Mouse (Mus musculus): ENCODE measurements around the gene Apba2.
A peak's percentile ranks its signal among the peaks of the same experiment; 100 is the strongest.

Apba2 gene

DNA sequence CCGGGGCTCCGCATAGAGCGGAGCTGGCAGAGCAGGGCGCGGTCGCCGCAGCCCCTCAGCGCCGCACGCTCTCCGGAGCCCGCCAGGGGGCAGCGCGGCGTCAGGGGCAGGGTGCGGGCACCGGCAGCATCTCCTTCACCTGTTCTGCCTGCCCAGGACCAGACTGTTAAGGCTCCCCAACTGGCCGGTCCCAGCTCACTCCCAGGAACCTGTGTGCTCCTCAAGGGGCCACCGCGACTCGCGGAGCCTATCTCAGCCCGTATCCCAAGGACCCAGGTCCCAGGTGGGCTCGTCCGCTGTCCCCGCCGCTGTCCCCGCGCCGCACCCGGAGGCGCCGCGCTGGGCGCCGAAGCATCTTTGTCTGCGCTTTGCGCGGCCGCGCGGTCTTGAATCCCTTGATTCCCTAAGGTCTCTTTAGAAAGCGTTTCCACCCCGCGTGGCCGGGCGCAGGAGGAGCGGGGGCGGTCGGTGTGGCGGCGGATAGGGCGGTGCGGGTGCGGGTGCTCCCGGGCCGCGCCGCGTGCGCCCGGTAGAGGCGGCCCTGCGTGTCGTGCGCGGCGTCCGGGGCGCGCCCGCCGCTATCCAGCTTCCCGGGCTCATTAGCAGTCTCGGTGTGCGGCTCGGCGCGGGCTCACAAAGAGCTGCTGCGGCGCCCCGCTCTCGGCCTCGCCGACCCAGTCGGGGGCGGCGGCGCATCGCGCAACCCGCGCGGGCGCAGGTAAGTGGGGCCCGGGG, at the start of gene Apba2:
Gene Apba2 (plus strand): TSS at position 171 of the 735 bp plus-strand sequence.
- peak; percentile 3 for DNase-seq

DNA sequence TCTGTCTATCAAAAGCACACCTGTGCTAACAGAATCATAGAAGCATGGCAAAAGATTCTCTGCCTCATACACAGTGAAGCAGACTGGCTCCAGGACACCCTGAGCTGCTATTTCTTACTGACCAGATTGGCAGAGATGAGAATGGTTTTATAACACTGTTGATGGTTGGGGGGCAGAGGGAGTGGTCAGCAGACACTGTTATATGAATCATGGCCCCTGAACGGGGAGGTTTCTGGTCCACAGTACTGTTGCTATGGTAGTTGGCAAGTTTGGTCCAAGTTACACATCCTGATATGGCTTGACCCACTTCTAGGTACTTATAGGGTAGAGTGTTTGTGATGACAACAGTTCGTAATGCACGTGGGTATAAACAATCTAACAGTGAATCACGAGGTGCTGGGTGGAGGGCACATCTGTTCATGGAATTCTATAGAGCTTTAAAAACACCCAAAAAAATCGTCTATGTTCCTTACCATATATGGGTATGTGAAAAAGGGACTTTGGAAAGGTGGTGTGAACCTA, 49.6 kb upstream of the Apba2 start:
- DNase-seq, result no peak

DNA sequence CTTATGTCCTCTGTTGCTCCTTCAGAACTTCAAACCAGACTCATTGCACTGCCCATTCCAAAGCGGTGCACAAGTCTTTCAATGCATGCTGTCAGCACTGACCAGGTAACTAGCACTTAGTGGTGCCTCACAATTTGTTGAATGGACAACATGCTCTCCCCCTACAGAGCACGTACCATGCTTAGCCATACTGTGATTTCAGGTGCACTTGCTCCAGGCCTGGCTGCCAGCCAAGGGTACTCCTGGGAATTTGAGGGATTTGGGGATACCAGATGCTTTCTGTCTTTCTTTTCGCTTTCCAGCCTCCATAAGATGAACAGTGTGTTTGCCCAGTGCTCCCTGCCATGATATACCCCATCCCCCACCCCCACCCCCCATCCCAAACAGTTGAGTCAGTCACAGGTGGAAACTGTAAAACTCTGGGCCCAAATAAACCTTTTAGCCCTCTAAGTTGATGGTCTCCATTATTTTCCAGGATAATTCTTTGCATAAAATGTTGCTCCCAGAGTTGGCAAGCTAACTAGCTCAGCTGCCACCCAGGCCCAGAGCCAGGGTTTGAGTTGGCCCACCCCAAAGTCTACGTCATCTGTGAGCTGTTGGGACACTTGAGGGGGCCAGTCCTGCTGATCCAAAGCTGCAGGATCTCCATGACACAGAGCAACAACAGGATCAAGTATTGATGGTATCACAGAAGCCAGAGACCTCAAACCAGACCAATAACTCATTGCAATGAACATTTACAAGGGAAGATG, 48.9 kb upstream of the Apba2 start:
- DNase-seq, result peak; percentile 5

DNA sequence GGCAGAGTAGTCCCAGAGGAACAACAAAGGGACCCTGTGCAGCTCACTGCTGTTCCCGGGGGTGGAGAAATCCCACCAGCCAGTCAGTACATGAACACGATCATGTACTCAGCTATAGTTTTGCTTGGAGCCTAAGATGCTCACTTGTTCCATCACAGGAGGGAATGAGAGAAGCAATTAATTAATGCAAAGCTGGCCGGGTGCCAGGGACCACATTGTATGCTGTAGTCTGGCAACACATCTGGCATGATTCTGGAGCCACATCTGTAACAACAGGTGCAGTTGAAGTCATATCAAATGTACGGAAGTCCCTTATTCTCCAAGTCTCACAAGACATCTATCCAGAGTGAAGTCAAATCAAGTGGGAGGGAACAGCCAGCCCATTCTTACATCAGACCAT, 45.3 kb upstream of the Apba2 start:
- DNase-seq, result no peak

DNA sequence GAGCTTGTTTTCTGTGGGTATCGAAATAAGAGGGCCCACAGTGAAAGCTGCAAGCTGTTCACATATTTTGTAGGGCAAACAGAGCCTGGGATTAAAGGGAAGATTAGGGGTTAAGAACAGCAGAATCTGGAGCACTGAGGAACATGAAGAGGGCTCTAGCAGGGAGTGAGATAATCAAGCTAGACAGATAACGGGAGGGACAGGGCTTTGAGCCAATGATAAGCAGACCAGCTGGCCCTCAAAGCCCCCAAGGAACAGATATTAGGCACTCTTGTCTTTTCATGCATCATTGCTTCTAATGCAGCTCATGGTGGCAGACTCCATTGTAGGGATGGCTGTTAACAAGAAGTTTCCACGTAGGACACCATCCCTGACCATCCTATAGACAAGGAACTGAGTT, 44.8 kb upstream of the Apba2 start:
- DNase-seq, result no peak

DNA sequence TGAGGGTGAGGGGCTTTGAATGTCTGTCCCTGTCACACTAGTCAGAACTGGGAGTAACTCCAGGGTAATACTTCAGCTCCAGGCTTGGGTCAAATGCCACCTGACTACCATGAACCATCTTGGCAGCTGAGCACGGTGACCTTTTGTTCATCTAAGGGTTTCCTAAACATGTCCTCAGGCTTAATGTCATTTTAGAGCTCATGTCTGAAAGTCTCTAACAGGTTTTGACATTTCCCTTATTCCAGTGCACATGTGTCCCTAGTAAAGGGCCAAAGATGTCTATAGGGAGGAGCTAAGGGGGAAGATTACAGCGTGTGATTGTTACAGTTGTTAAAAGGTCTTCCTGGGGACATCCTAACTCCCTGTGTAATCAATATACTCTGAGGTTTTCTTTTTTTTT, 43.7 kb upstream of the Apba2 start:
- DNase-seq, result no peak

DNA sequence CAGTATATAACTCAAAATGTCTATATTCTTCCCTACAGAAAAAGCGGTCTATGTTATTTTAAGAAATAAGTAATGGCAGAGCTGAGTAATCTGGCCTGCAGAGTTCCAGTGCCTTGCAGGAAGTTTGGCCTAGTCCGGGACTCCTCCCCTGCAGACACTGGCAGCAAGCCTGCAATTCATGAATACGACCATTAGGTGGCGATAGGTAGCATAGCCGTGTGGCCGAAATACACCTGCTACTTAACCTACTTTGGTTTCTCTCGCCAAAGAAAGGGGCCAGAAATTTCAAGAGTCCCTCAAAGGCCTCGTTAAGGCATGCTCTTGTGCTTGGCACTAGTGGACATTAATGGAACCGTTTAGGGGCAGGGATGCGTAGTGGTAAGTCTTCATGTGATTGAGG, 4.1 kb upstream of the Apba2 start:
- peak; percentile 3 for DNase-seq

DNA sequence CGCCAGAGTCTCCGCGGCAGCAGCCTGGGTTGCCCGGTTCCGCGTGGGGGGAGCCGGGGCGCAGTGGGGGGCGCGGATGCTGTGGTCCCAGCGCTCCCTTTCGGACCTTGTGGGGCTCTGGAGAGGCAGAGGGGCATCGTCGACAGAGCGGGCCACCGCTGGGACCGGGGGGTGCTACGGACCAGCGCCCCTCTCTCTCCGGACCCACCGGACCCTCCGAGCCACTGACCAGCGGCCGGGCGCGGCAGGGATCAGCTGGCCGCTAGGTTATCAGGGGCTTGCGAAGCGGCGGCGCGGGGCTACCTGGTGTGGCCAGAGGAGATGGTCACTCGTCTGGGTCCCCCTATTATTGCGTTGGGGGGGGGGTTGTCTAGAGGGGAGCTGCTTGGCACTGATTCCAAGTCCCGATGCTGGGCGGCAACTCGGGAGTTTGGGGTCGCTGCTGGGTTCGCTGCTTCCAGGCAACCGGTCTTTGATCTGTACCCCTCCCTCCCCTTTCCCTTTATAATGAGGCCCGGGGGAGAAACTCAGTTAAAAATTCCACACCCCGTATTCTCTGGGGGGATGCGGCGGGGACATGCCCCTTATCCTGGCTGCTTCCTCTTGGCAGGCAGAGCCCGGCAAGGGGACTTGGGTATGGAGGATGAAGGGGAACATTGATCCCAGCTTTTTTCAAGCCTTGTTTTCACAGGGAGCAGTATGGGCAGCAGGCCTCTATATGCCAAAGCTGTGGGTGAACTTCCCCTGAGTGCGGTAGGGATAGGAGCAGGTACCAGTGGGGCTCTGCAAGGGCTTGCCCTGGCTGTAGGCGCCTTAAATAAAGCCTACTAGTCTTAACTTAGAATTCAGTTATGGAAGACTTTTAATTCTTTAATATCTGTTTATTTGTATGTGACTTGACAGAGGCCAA, 1.0 kb downstream of the Apba2 start:
- DNase-seq, result peak; percentile 1

DNA sequence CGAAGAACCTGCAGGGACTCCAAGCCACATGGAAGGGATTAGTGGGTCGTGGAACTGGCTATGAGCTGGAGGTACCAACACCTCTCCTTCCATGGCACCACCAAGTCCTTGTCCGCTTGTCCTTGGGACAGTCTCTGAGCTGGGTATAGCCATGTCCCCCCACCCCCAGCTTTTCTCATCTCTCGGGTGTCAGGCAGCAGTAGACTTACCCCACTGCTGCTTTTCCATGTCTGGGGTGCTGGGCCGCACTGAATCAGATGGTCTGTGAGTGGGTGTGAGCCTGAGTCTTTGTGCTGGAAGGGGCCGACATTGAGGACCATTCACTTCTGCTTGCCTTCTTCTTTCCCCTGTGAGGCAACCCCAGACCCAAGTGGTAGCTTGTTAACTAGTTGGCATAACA, 2.1 kb downstream of the Apba2 start:
- DNase-seq, result no peak

DNA sequence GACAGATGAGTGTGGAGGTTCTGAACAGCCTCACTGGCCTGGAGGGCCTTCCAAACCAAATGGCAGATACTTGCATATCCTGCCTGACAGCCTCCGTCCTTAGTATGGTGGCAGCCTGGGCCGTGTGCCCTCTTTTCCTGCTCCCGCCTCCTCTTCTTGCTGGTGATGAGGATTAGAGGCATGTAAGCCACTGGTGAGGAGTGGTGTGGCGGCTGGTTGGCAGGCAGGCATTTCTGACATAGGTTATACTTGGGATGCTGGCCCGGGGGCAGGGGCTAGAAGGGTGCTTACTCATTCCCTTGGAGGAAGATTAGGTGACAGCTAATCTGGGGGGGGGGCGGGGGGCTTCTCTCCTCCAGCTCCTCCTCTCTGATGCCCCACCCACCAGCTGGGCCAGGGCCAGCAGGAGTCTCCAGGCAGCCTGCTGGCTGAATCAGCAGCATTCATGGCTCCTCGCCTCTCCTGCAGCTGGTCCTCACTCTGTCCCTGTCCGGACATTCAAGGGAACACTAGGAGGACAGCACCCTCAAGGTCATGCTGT, 3.3 kb downstream of the Apba2 start:
- peak; percentile 34 for DNase-seq

DNA sequence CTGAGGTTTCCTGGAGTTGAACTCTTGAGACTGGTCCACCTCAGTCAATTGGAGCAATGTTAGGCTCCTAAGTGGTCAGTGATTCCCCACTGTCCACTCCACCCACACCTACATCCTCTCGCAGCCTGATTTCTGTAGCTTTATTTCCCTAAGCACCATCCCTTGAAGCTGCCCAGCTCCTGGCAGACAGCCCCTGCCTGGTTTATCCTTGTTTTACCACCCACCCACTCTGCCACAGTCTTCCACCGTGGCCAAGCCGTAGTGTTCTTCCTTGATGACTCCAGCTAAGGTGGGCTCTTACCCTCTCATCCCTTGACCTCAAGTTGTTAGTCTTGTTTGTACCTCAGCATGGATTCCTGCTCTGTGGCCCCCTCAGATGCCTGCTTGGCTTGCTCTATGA, 4.1 kb downstream of the Apba2 start:
- peak; percentile 0 for DNase-seq

DNA sequence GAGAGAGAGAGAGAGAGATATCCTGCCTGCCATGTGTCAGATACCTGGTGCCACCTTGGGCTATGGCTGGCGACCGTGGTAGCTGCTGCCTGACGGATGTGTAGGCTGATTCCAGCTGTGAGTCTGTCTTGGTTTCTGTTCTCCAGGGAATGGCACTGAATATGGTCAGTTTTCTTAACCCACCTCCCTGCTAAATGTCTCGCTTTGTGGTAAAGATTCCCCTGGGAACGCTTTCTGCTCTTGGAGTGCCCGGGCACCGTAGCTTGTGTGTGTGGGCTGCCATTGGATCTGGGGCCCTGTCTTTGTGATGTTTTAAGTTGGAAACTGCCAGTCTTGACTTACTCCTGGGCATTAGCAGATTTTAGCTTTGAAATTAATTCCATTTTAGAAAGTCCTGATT, 7.3 kb downstream of the Apba2 start:
- DNase-seq, result peak; percentile 0

DNA sequence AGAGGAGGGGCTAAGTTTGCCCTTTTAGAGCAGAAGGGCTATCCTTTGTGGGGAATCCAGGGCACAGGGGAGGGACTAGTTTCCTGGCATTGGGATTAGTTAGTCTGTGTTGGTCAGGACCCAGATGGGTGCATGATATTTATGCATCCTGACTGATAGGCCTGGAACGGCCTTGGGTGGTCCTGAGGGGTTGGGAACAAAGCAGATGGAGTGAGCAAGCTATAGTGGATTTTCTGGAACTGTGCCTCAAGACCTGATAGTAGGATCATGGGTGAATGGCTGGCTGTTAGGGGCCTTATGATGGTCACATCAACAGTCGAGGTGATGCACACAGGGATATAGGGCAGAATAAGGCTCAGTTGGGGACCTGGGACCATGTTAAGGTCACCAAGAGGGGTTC, 8.4 kb downstream of the Apba2 start:
- peak; percentile 0 for DNase-seq

DNA sequence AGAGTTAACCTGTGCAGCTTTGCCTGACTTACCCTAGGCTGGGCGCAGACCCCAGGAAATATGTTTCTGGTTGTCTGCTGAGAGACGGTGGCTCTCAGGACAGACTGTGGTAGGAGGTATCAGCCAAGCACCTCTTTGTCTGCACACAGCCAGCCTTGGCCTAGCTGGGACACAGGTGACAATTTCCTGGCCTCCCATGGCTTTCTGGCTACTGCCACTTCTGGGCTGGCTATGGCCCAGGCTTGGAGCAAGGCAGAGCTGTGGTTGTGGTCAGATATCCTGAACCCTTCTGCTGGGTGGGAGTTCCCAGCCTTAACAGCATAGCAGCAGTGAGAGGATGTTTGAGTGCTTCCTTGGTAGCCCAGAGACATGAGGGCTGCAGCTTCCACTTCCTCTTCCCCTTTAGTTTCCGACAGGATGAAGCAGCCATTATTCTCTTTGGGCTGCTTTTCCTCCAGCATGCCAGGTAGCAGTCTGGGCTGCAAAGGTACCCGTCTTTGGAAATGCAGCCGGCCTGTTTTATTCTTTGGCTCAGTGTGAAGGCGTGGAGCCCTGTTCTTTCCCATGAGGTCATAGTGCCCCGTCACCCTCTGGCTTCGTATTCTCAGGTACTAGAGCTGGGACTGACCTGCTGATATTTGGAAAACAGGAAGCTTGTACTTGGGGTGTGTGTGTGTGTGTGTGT, 9.2 kb downstream of the Apba2 start:
- peak; percentile 0 for DNase-seq

DNA sequence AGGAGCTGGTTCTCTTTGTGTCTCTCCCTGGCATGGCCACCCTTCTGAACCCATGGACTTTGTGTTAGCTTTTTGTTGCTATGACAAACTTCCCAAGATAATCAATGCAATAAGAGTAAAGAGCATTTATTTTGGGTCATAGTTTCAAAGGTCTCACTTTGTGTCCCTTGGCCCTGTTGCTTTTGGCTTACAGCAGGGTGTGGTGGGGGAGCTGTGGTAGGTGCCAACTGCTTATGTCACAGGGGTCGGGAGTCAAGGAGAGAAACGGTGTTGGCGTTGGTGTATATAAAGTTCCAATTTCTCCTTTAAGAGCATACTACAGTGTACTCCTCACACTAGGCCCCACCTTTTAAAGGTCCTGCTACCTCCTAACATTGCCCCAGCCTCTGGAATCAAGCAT, 12.1 kb downstream of the Apba2 start:
- no peak for DNase-seq

DNA sequence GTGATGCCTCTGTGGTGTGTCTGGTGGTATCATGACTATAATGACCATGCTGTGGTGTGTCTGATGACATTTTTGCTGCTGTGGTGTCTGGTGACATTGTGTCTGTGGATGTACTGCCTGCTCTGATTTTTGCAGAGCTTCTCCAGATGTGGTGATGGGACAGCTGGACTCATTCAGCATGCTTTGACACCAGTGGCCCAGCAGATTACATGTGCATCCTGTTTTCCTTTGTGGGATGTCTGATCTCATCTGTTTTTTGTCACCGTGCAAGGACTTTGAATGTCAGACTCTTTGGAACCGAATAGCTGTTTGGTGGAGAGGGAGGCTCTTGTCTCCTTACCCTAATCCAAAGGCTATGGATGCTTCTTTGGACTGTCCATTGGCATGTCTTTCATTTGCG, 13.8 kb downstream of the Apba2 start:
- no peak for DNase-seq

DNA sequence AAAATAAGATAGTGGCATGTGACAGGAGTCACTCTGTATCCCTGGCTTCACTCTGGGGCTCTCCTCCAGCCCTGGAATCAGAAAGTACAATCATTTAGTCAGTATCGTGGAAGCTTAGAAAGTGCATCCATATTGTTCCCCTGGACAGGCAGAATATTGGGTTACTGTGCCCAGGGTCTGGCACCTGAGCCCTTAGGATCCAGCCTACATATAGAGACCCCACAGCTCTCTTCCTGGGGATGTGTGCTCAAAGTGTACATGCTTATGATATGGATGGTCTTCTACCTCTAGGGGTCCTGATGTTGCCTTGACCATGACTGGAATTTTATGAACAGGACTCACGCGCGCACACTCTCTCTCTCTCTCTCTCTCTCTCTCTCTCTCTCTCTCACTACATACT, 14.4 kb downstream of the Apba2 start:
- no peak for DNase-seq

DNA sequence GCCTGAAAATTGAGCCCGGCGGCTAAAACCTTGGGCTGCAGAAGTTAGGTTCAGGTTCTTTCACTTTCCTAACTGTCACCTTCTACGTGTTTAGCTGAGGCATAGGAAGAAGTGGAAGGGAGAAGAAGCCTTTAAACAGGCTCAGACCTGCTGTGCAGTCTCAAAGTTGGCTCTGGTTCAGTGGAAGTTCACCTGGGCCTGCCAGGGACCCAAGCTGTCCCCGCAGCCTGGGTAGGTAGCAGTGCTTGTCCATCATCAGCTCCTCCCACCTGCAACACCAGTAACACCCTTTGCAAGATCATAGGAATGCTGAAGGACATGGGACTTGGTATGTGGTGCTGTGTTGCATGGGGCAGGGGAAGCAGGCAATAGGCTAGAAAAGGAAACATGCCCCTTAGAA, 17.6 kb downstream of the Apba2 start:
- no peak for DNase-seq

DNA sequence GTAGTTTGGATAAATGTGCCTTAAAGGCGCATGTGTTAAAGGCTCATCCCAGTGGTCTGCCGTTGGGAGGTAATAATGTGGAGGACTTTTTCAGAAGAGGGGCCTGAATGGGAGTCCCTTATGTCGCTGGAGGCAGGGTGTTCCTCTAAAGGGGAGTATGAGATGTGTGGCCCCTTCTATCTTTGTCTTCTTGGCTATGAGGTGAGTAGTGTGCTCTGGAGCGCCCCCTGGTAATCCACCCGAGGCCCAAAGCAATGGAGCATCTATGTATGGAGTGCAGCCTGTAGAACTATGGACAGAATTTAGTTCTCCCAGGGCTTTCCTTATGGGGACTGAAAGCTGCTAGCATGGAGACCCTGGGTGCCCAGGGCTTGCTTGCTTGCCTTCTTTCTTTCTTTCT, 18.0 kb downstream of the Apba2 start:
- DNase-seq, result no peak

DNA sequence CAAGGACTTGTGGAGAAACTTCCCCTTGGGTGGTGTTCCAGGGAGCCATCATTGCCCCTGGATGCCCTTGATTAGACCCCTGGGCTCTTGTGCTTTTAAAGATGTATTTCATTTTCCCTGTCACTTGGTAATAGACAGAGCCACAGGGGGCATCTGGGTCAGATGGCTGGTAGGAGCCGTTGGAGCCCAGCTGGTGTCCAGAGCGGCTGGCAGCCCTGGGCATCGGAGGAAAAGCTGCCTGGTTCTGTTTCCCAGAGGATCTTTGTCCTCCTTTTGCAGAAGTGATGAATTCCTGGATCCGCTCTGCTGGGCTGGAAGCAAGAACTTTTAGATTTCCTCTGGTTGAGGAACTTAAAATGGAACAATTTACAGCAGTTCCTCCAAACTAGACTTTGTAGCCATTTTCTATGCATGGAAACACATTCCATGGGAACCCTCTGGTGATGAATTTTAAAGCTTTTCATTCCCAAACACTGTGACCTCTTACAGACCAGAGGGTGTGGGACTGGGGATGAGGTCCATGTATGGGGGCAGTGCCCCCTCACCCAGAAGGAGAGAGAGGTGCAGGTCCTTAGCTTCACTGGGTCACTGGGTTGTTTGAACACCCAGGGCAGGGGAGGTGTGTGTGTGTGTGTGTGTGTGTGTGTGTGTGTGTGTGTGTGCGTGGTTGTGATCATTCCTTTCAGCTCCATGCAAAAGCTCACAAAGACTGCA, 20.3 kb downstream of the Apba2 start:
- no peak for DNase-seq

DNA sequence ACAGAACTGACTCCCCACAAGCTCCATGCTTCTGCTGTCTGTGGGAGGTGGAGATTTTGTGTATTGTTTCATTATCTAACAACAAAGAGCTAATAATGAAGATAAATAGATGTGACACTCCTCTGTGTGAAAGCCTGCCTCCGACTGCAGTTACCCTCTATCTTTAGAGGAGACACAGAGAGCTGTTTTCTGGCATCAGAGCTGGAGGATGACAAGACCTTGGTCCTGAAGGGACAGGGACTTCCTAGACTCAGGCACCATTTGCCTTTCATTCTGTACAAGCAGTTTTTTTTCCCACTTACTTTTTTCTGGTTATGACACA, 20.9 kb downstream of the Apba2 start:
- no peak for DNase-seq

DNA sequence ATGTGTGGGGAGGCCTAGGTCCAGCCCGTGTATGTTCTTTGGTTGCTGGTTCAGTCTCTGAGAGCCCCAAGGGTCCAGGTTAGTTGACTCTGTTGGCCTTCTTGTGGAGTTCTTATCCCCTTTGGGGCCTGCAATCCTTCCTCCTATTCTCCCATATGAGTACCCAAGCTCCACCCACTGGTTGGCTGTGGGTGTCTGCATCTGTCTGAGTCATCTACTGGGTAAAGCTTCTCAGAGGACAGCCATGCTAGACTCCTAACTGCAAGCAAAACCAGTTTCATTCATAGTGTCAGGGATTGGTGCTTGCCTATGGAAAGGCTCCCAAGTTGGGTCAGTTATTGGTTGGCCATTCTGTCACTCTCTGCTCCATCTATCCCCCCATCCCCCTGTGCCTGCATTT, 29.8 kb downstream of the Apba2 start:
- DNase-seq, result no peak
